Mouse (Mus musculus) G1E (cell line): ENCODE measurements around the gene Cry2.

Source experiments
- CTCF ChIP-seq: IDR thresholded peaks from 2 replicates; pipeline ENCODE4 v1.5.1; 2012; ENCODE audit warnings: low read depth, low read length, inconsistent platforms, mixed read lengths
- GATA1 ChIP-seq: IDR thresholded peaks from 2 replicates; pipeline ENCODE4 v1.6.1; 2012; ENCODE audit warnings: borderline replicate concordance, low read length, inconsistent platforms, mixed read lengths
- GATA2 ChIP-seq: IDR thresholded peaks from 2 replicates; pipeline ENCODE4 v1.6.1; 2012; ENCODE audit warnings: low read depth, low read length, inconsistent platforms, borderline replicate concordance
- POLR2AphosphoS5 ChIP-seq: IDR thresholded peaks from 2 replicates; pipeline ENCODE4 v1.6.1; 2012; ENCODE audit warnings: low read depth, low read length, inconsistent platforms; ENCODE audit not compliant: insufficient replicate concordance
- TAL1 ChIP-seq: conservative IDR thresholded peaks from 2 replicates; pipeline ENCODE4 v1.6.1; 2012; ENCODE audit warnings: low read depth, low read length, inconsistent platforms, mixed read lengths

GRCm38 (mm10) chr2:92395535-92395934 is 38.3 kb downstream of the Cry2 start:
- TF ChIP-seq CTCF (no peak), TAL1 (no peak), POLR2AphosphoS5 (no peak), GATA1 (no peak), GATA2 (no peak)
